Mouse (Mus musculus) lung, adult 2 months (tissue): Measurements from ENCODE around the gene Rnf151. TPM values are rescaled to one million over a fixed set of nuclear protein-coding genes. Genes with fewer than 3 reads are reported as not detected.

ENCODE experiments used
- DNase-seq: peaks from one replicate; pipeline ENCODE4 v3.0.0; 2022
- H3K4me1 ChIP-seq: fragments of 200-500 bp; 2 replicates; pipeline ENCODE4 v1.6.1; 2011; ENCODE audit warnings: low read length; ENCODE audit not compliant: control insufficient read depth, insufficient read depth
- H3K4me3 ChIP-seq: fragments of 200-500 bp; replicated peaks from 2 replicates; pipeline ENCODE3; 2011; ENCODE audit warnings: low read depth, mild to moderate bottlenecking, control low read depth, low read length; ENCODE audit errors: extremely low read depth
- CTCF ChIP-seq: fragments of 200-500 bp; IDR thresholded peaks from 2 replicates; pipeline ENCODE4 v1.5.1; 2011; ENCODE audit warnings: mild to moderate bottlenecking, low read length, control low read depth; ENCODE audit not compliant: insufficient read depth
- POLR2A ChIP-seq: fragments of 200-500 bp; IDR thresholded peaks from 2 replicates; pipeline ENCODE4 v1.6.1; 2011; ENCODE audit warnings: low read depth, mild to moderate bottlenecking, control low read depth, low read length, borderline replicate concordance; ENCODE audit errors: extremely low read depth
- WGBS: fragments of 180-500 bp; shearing (Covaris S2); methylation state at CpG from one replicate; pipeline ENCODE4 v1.1.7; 2018; 5-methylcytosine and 5-hydroxymethylcytosine counted together
- polyA plus RNA-seq: library from polyadenylated mRNA; depleted of rRNA; stranded (reverse); fragments of >200 nt; gene quantifications from 2 replicates; pipeline ENCODE4 v1.2.3, GENCODE M21; 2012; rRNA removed

Gene Rnf151
- 0.29 and 0.57 TPM in 2 replicates for polyA plus RNA-seq

- Histone ChIP-seq H3K4me1 (peaks cover 6% of the 10 kb centered on the region; the same call in 1 of the 2 replicates), H3K4me3 (no peak within 1 kb of the TSS)
- DNase-seq, result no peak
- no peak for TF ChIP-seq POLR2A
- no peak for TF ChIP-seq CTCF
- 85% methylated on average over 4 of the region's 4 CpGs for WGBS
These were observed at the start of gene Rnf151, which contains the start of gene Rps2 for GRCm38 (mm10) chr17:24717943-24718342. TSS of gene Rnf151 (minus strand) at chr17:24718063. TSS of gene Rps2 (plus strand) at chr17:24718116.

DNA sequence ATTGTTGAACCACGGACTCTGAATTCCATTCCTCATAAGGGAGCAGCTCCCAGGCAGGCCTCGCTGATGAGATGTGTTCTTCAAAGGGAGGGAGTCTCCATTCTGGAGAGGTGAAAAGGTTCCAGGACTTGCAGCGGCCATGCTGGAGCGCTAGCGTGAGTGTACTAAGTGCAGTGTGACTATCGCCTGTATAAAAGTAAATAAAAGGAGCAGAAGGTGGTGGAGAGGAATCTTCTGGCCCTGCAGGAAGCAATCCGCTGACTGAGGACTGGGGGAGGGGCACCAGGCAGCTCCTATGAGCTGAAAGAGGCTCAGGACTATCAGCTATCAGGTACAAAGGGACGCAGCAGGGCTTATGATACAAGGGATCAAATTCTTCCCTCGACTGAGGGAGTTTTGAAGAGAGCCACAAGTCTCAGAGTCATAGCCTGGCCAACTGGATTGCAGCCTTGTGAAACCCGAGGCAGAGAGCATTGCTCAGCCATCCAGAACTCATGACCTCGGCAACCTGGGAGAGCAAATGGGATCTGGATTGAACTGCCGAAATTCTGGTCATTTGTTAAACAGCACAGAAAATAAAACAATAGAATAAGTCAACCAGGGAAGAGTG, 48.5 kb upstream of the Rnf151 start:
- 28% methylated on average over 12 of the region's 12 CpGs for WGBS
- Histone ChIP-seq H3K4me3 (no peak overlapping the region), H3K4me1 (no peaks in the 10 kb centered on the region)
- DNase-seq, result no peak
- TF ChIP-seq CTCF, result no peak
- no peak for TF ChIP-seq POLR2A

GRCm38 (mm10) chr17:24765016-24765905, 47.4 kb upstream of the Rnf151 start:
- no peak for DNase-seq
- WGBS, result 44% methylated on average over 21 of the region's 22 CpGs
- TF ChIP-seq POLR2A (no peak), CTCF (no peak)
- H3K4me3 ChIP-seq, result no peak overlapping the region
- no peaks in the 10 kb centered on the region for H3K4me1 ChIP-seq

DNA sequence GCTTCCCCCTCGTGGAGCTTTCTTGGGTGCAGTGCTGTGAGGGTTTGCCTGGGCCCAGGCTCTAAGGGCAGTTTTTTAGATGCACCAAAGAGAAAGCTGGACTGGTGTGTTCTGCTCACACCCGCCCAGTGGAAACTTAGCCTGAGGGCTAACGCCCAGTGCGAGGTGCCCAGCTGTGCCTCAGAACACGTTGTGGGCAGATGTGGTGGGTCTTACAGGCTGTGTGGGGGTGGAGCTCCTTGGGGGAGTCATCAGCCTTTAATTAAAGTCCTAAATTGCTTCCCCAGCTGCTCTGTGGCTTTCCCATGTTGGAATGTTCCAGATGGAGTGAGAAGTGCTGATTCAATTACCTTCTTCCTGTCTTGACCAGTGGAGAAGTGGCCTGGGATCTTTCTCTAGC, 43.3 kb upstream of the Rnf151 start:
- Histone ChIP-seq H3K4me1 (no peaks in the 10 kb centered on the region), H3K4me3 (no peak overlapping the region)
- TF ChIP-seq POLR2A, result no peak
- no peak for TF ChIP-seq CTCF
- 65% methylated on average over 5 of the region's 5 CpGs for WGBS
- DNase-seq, result no peak

DNA sequence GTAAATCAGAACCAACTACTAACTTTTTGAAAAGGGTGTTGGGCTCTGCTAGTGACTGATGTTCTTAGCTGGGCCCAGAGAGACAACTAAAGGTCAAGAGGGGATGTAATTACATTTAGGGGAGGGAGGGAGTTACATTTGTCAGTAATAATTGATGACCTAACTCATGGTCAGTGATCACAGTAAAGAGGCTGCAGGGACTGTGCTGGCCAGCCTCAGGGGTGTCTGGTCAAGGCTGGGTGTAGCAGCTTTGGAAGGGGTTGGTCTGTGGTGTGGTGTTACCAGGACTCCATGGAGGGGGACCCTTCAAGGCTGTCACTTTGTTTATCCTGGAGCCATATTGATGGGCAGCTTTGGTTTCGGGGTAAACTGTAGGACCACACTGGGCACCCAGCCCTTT, 39.5 kb upstream of the Rnf151 start:
- DNase-seq, result no peak
- TF ChIP-seq POLR2A, result no peak
- TF ChIP-seq CTCF, result no peak
- H3K4me3 ChIP-seq, result no peak overlapping the region
- 94% methylated on average over 1 of the region's 1 CpGs for WGBS
- no peaks in the 10 kb centered on the region for H3K4me1 ChIP-seq

GRCm38 (mm10) chr17:24752415-24753394, 34.8 kb upstream of the Rnf151 start, which contains the start of gene Hs3st6:
TSS of gene Hs3st6 (plus strand) at chr17:24752988.
- WGBS, result 1% methylated on average over 82 of the region's 82 CpGs
- peak; percentile 51 for DNase-seq
- no peaks in the 10 kb centered on the region for H3K4me1 ChIP-seq
- peak within 1 kb of the TSS; percentile 47 for H3K4me3 ChIP-seq
- TF ChIP-seq CTCF (no peak), POLR2A (no peak)

DNA sequence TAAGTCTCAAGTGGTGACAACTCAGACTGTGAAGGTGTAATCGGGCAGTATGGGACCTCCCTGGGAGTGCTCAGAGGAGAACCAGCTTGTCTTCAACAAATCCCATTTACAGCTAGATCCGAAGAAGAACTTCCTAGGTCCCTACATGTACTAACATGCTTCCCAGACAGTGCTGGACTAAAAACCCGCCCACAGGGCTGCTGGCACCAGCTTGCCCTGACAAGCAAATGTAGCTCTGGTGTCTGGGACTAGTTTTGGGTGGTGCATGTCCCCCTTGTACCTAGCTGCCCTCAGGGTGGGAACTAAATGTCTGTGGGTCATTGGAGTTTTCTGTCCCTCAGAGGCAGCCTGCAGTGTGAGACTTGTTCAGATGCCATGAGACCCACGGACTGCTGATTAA, 33.7 kb upstream of the Rnf151 start:
- no peak overlapping the region for H3K4me3 ChIP-seq
- DNase-seq, result no peak
- H3K4me1 ChIP-seq, result no peaks in the 10 kb centered on the region
- TF ChIP-seq POLR2A (no peak), CTCF (no peak)
- WGBS, result 13% methylated on average over 4 of the region's 4 CpGs

- Histone ChIP-seq H3K4me3 (no peak overlapping the region), H3K4me1 (no peaks in the 10 kb centered on the region)
- no peak for DNase-seq
- TF ChIP-seq CTCF, result no peak
- TF ChIP-seq POLR2A, result no peak
- 46% methylated on average over 4 of the region's 4 CpGs for WGBS
These were observed 29.1 kb upstream of the Rnf151 start for GRCm38 (mm10) chr17:24746986-24747385.
